Mouse (Mus musculus): ENCODE measurements around the gene Hoxd3. TPM values are rescaled to one million over a fixed set of nuclear protein-coding genes. Genes with fewer than 3 reads are reported as not detected.

Gene Hoxd3
- polyA plus RNA-seq, 1 experiment = not detected

- H3K9me3 ChIP-seq (replicated peaks; ENCODE audit: control insufficient read depth, insufficient read depth, low read length, poor library complexity, severe bottlenecking) = no peaks in the 10 kb centered on the region
- no peak overlapping the region for H3K27ac ChIP-seq (ENCODE audit: insufficient read depth, low read length)
- H3K36me3 ChIP-seq (ENCODE audit: control insufficient read depth, insufficient read depth, low read length, poor library complexity, severe bottlenecking) = no peaks in the 10 kb centered on the region
- H3K4me1 ChIP-seq (ENCODE audit: control insufficient read depth, insufficient read depth, low read length) = no peaks in the 10 kb centered on the region
- peak overlapping the region; percentile 97 for H3K9ac ChIP-seq (ENCODE audit: low read depth, poor library complexity, severe bottlenecking)
- no peak for TF ChIP-seq POLR2A (IDR thresholded peaks at IDR 0.05; ENCODE audit: insufficient read depth, low read length)
- no peak for TF ChIP-seq EP300 (IDR thresholded peaks at IDR 0.05; ENCODE audit: insufficient read depth, low read depth, low read length)
- TF ChIP-seq CTCF (IDR thresholded peaks at IDR 0.05; ENCODE audit: low read depth, low read length) = no peak
- peak overlapping the region; percentile 55; the same call in 1 of the 2 replicates for H3K4me3 ChIP-seq (ENCODE audit: low read depth, low read length)
- H3K27me3 ChIP-seq (ENCODE audit: control insufficient read depth, insufficient read depth, low read length, poor library complexity, severe bottlenecking) = peaks cover 58% of the 10 kb centered on the region
These were observed 6.1 kb upstream of the Hoxd3 start for GRCm38 (mm10) chr2:74705467-74706089.

DNA sequence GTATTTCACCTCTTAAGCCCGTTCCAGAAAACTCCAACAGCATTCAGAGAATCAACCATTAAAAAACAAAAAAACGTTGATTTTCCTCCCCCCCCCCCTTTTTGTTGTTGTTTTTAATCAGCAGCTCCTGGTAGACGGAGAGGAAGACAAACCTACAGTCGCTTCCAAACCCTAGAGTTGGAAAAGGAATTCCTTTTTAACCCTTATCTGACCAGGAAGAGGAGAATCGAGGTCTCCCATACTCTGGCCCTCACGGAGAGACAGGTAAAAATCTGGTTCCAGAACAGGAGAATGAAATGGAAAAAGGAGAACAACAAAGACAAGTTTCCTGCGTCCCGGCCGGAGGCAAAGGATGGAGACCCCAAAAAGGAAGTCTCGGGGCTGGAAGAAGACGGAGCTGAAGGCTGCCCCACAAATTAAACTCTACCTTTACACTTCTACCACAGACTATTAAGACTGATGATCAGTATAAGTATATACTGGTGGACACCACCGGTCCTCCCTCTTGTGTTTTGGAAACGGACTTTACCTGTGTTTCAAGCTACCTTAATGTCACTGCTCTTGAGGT is 5.2 kb upstream of the Hoxd3 start:
- Histone ChIP-seq H3K4me3 (ENCODE audit: low read depth, low read length) (no peak overlapping the region), H3K9ac (ENCODE audit: low read depth, poor library complexity, severe bottlenecking) (no peak overlapping the region), H3K27ac (ENCODE audit: insufficient read depth, low read length) (no peak overlapping the region), H3K9me3 (replicated peaks; ENCODE audit: control insufficient read depth, insufficient read depth, low read length, poor library complexity, severe bottlenecking) (no peaks in the 10 kb centered on the region), H3K4me1 (ENCODE audit: control insufficient read depth, insufficient read depth, low read length) (no peaks in the 10 kb centered on the region), H3K27me3 (ENCODE audit: control insufficient read depth, insufficient read depth, low read length, poor library complexity, severe bottlenecking) (peaks cover 61% of the 10 kb centered on the region), H3K36me3 (ENCODE audit: control insufficient read depth, insufficient read depth, low read length, poor library complexity, severe bottlenecking) (no peaks in the 10 kb centered on the region)
- TF ChIP-seq POLR2A (IDR thresholded peaks at IDR 0.05; ENCODE audit: insufficient read depth, low read length) = no peak
- no peak for TF ChIP-seq EP300 (IDR thresholded peaks at IDR 0.05; ENCODE audit: insufficient read depth, low read depth, low read length)
- TF ChIP-seq CTCF (IDR thresholded peaks at IDR 0.05; ENCODE audit: low read depth, low read length) = no peak

- Histone ChIP-seq H3K4me1 (ENCODE audit: control insufficient read depth, insufficient read depth, low read length) (no peaks in the 10 kb centered on the region), H3K27ac (ENCODE audit: insufficient read depth, low read length) (no peak overlapping the region), H3K4me3 (ENCODE audit: low read depth, low read length) (no peak overlapping the region)
These were observed 4.1 kb upstream of the Hoxd3 start for GRCm38 (mm10) chr2:74707599-74707998.

DNA sequence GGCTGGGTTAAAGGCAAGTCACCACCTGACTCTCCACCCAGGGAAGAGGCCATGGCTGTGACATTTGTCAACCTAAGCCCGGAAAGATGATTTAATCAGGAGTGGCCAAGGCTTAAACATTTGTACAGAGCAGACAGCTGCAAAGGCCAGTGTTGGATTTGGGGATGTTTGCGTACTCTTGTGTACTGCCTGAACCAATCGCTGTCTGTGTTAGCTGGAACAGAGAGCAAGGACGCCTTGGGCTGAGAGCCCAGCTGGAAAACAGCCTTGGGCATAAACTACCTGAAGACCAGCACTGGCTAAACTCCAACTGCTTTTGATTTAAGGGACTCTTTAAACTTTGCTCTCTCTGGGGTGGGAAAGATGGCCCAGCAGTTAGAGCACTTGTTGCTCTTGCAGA is 3.1 kb upstream of the Hoxd3 start:
- TF ChIP-seq EP300 (IDR thresholded peaks at IDR 0.05; ENCODE audit: insufficient read depth, low read depth, low read length) (no peak), CTCF (IDR thresholded peaks at IDR 0.05; ENCODE audit: low read depth, low read length) (no peak), POLR2A (IDR thresholded peaks at IDR 0.05; ENCODE audit: insufficient read depth, low read length) (no peak)

More at GRCm38 (mm10) chr2:74707599-74707998, 4.1 kb upstream of the Hoxd3 start:
- H3K9ac ChIP-seq (ENCODE audit: low read depth, poor library complexity, severe bottlenecking) = no peak overlapping the region
- H3K27me3 ChIP-seq (ENCODE audit: control insufficient read depth, insufficient read depth, low read length, poor library complexity, severe bottlenecking) = peaks cover 72% of the 10 kb centered on the region
- H3K9me3 ChIP-seq (replicated peaks; ENCODE audit: control insufficient read depth, insufficient read depth, low read length, poor library complexity, severe bottlenecking) = no peaks in the 10 kb centered on the region
- TF ChIP-seq CTCF (IDR thresholded peaks at IDR 0.05; ENCODE audit: low read depth, low read length) (no peak), EP300 (IDR thresholded peaks at IDR 0.05; ENCODE audit: insufficient read depth, low read depth, low read length) (no peak), POLR2A (IDR thresholded peaks at IDR 0.05; ENCODE audit: insufficient read depth, low read length) (no peak)
- no peaks in the 10 kb centered on the region for H3K36me3 ChIP-seq (ENCODE audit: control insufficient read depth, insufficient read depth, low read length, poor library complexity, severe bottlenecking)

DNA sequence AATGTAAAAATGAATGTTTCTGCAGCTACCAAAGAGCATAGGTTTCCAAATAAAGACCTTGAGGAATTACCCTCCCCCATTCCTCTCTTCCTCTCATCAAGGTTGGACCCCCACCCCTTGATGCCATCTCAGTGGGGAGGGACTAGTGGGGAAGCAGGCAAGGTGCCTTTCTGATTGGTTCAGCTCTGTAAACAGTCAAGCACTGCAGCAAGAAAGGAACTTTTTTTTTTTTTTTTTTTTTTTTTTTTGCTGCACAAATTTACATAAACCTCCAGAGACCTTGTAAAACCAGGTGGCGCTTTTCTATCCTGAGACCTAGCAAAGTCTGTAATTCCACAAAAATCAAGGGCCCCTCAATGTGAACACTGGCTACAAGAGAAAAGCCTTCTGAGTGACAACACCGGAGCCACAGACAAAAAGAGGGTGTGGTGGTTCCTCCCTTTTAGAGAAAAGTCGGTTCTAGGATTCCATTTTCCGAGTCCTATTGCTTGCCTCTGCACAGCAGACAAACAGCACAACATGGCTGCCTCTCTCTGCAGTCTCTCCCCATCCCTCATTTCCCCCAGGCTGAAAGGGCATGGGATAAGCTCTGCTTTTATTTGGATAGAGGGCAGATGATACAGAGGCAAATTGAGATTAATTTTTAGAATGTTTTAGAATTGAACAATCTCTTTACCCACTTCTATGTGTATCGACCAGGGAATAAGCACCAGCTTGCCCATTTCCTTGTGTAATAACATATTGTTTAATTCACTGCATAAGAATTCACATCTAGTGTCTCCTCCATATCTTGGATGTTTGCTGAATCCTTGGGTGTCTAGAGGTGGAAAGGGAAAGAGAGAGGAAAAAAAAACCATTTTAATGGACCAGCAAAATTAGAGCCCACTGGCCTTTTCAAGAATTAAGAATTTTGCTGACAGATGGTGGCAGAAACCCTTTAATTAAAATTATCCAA is 2.0 kb upstream of the Hoxd3 start:
- Histone ChIP-seq H3K27me3 (ENCODE audit: control insufficient read depth, insufficient read depth, low read length, poor library complexity, severe bottlenecking) (peaks cover 71% of the 10 kb centered on the region), H3K9ac (ENCODE audit: low read depth, poor library complexity, severe bottlenecking) (no peak overlapping the region), H3K27ac (ENCODE audit: insufficient read depth, low read length) (no peak overlapping the region), H3K4me3 (ENCODE audit: low read depth, low read length) (no peak overlapping the region), H3K36me3 (ENCODE audit: control insufficient read depth, insufficient read depth, low read length, poor library complexity, severe bottlenecking) (no peaks in the 10 kb centered on the region), H3K4me1 (ENCODE audit: control insufficient read depth, insufficient read depth, low read length) (no peaks in the 10 kb centered on the region), H3K9me3 (replicated peaks; ENCODE audit: control insufficient read depth, insufficient read depth, low read length, poor library complexity, severe bottlenecking) (no peaks in the 10 kb centered on the region)
- TF ChIP-seq CTCF (IDR thresholded peaks at IDR 0.05; ENCODE audit: low read depth, low read length) (no peak), EP300 (IDR thresholded peaks at IDR 0.05; ENCODE audit: insufficient read depth, low read depth, low read length) (no peak), POLR2A (IDR thresholded peaks at IDR 0.05; ENCODE audit: insufficient read depth, low read length) (no peak)

More for the DNA sequence above, 3.1 kb upstream of the Hoxd3 start:
- Histone ChIP-seq H3K27me3 (ENCODE audit: control insufficient read depth, insufficient read depth, low read length, poor library complexity, severe bottlenecking) (peaks cover 72% of the 10 kb centered on the region), H3K4me1 (ENCODE audit: control insufficient read depth, insufficient read depth, low read length) (no peaks in the 10 kb centered on the region), H3K4me3 (ENCODE audit: low read depth, low read length) (no peak overlapping the region), H3K36me3 (ENCODE audit: control insufficient read depth, insufficient read depth, low read length, poor library complexity, severe bottlenecking) (no peaks in the 10 kb centered on the region), H3K9ac (ENCODE audit: low read depth, poor library complexity, severe bottlenecking) (no peak overlapping the region), H3K9me3 (replicated peaks; ENCODE audit: control insufficient read depth, insufficient read depth, low read length, poor library complexity, severe bottlenecking) (no peaks in the 10 kb centered on the region), H3K27ac (ENCODE audit: insufficient read depth, low read length) (no peak overlapping the region)

Measured in ES-Bruce4 (cell line).